Mouse (Mus musculus) embryonic facial prominence, embryonic 12.5 days (tissue): Measurements from ENCODE around the gene Itpr2. TPM values are rescaled to one million over a fixed set of nuclear protein-coding genes. Genes with fewer than 3 reads are reported as not detected.
A peak's percentile ranks its signal among the peaks of the same experiment; 100 is the strongest.

Experiments
- ATAC-seq: fragments of 200-750 bp; cut with Nextera tagmentation; 2 replicates; pipeline ENCODE4 v1.8.0; 2017; ENCODE audit not compliant: insufficient number of reproducible peaks, insufficient read depth, low FRiP score, low TSS enrichment
- H3K27ac ChIP-seq: fragments of 300-500 bp; sonication (generic); 2 replicates; pipeline ENCODE4 v1.5.1; 2016; ENCODE audit warnings: mild to moderate bottlenecking
- H3K27me3 ChIP-seq: fragments of 300-500 bp; sonication (generic); 2 replicates; pipeline ENCODE4 v1.6.1; 2016; ENCODE audit warnings: mild to moderate bottlenecking, moderate library complexity
- H3K36me3 ChIP-seq: fragments of 300-500 bp; sonication (generic); 2 replicates; pipeline ENCODE4 v1.6.1; 2016; ENCODE audit warnings: mild to moderate bottlenecking
- H3K4me1 ChIP-seq: fragments of 300-500 bp; sonication (generic); 2 replicates; pipeline ENCODE4 v1.6.1; 2016
- H3K4me2 ChIP-seq: fragments of 300-500 bp; sonication (generic); replicated peaks from 2 replicates; pipeline ENCODE4 v1.6.1; 2016; ENCODE audit warnings: mild to moderate bottlenecking, moderate library complexity
- H3K4me3 ChIP-seq: fragments of 300-500 bp; sonication (generic); 2 replicates; pipeline ENCODE4 v1.5.1; 2016; ENCODE audit warnings: mild to moderate bottlenecking
- H3K9ac ChIP-seq: fragments of 300-500 bp; sonication (generic); 2 replicates; pipeline ENCODE4 v1.6.1; 2016; ENCODE audit warnings: mild to moderate bottlenecking, moderate library complexity
- H3K9me3 ChIP-seq: fragments of 300-500 bp; sonication (generic); 2 replicates; pipeline ENCODE4 v1.6.1; 2016; ENCODE audit warnings: mild to moderate bottlenecking, moderate library complexity
- WGBS: fragments of 180-500 bp; shearing (Covaris S2); methylation state at CpG from one replicate; pipeline ENCODE4 v1.1.7; 2016; 5-methylcytosine and 5-hydroxymethylcytosine counted together
- polyA plus RNA-seq: library from polyadenylated mRNA; unstranded; fragments of >200 nt; fragmentation: Nextera tagmentation; extraction: Ambion mirVana; gene quantifications from 2 replicates; pipeline ENCODE4 v1.2.1, GENCODE M21; 2016

Gene Itpr2
- polyA plus RNA-seq, 1 experiment from 2014 or later: 5.9 TPM

- Histone ChIP-seq H3K4me2 (no peak overlapping the region), H3K4me3 (no peak overlapping the region), H3K27ac (no peak overlapping the region; the same call in 1 of the 2 replicates), H3K27me3 (no peaks in the 10 kb centered on the region), H3K9ac (no peak overlapping the region), H3K36me3 (no peaks in the 10 kb centered on the region), H3K9me3 (no peaks in the 10 kb centered on the region), H3K4me1 (peaks cover 4% of the 10 kb centered on the region; the same call in 1 of the 2 replicates)
- 42% methylated on average over 6 of the region's 6 CpGs for WGBS
- ATAC-seq: no peak
Measured at GRCm38 (mm10) chr6:146387039-146387713, 114.8 kb downstream of the Itpr2 start.

- Histone ChIP-seq H3K36me3 (no peaks in the 10 kb centered on the region), H3K27me3 (no peaks in the 10 kb centered on the region), H3K9me3 (no peaks in the 10 kb centered on the region), H3K4me1 (no peaks in the 10 kb centered on the region; the same call in 1 of the 2 replicates), H3K9ac (no peak overlapping the region), H3K4me3 (no peak overlapping the region), H3K27ac (no peak overlapping the region), H3K4me2 (no peak overlapping the region)
- no peak for ATAC-seq
- 78% methylated on average over 8 of the region's 8 CpGs for WGBS
Measured at GRCm38 (mm10) chr6:146379263-146379662, 122.8 kb downstream of the Itpr2 start.

GRCm38 (mm10) chr6:146371511-146371910 is 130.5 kb downstream of the Itpr2 start:
- Histone ChIP-seq H3K27me3 (no peaks in the 10 kb centered on the region), H3K9me3 (no peaks in the 10 kb centered on the region), H3K36me3 (no peaks in the 10 kb centered on the region), H3K9ac (no peak overlapping the region), H3K4me1 (no peaks in the 10 kb centered on the region), H3K27ac (no peak overlapping the region), H3K4me3 (no peak overlapping the region), H3K4me2 (no peak overlapping the region)
- 59% methylated on average over 2 of the region's 2 CpGs for WGBS
- ATAC-seq: no peak

GRCm38 (mm10) chr6:146366180-146366579 is 135.8 kb downstream of the Itpr2 start:
- no peak overlapping the region for H3K4me3 ChIP-seq
- no peaks in the 10 kb centered on the region for H3K9me3 ChIP-seq
- no peak overlapping the region for H3K27ac ChIP-seq
- H3K27me3 ChIP-seq: no peaks in the 10 kb centered on the region
- no peak overlapping the region for H3K4me2 ChIP-seq
- no peak for ATAC-seq
- H3K4me1 ChIP-seq: no peaks in the 10 kb centered on the region
- WGBS: 86% methylated on average over 4 of the region's 4 CpGs
- no peaks in the 10 kb centered on the region for H3K36me3 ChIP-seq
- H3K9ac ChIP-seq: no peak overlapping the region

- ATAC-seq: no peak
Measured at GRCm38 (mm10) chr6:146357911-146358310, 144.1 kb downstream of the Itpr2 start.

GRCm38 (mm10) chr6:146352258-146352805 is 149.7 kb downstream of the Itpr2 start:
- no peaks in the 10 kb centered on the region for H3K27me3 ChIP-seq
- no peak overlapping the region for H3K4me2 ChIP-seq
- no peaks in the 10 kb centered on the region for H3K36me3 ChIP-seq
- H3K4me3 ChIP-seq: no peak overlapping the region
- H3K27ac ChIP-seq: no peak overlapping the region
- H3K9me3 ChIP-seq: no peaks in the 10 kb centered on the region
- no peak overlapping the region for H3K9ac ChIP-seq
- no peaks in the 10 kb centered on the region for H3K4me1 ChIP-seq
- ATAC-seq: no peak
- 57% methylated on average over 9 of the region's 9 CpGs for WGBS

More at GRCm38 (mm10) chr6:146357911-146358310, 144.1 kb downstream of the Itpr2 start:
- H3K9ac ChIP-seq: no peak overlapping the region
- H3K9me3 ChIP-seq: no peaks in the 10 kb centered on the region
- no peak overlapping the region for H3K27ac ChIP-seq
- H3K36me3 ChIP-seq: no peaks in the 10 kb centered on the region
- no peak overlapping the region for H3K4me3 ChIP-seq
- 37% methylated on average over 4 of the region's 4 CpGs for WGBS
- no peaks in the 10 kb centered on the region for H3K27me3 ChIP-seq
- H3K4me2 ChIP-seq: no peak overlapping the region
- H3K4me1 ChIP-seq: no peaks in the 10 kb centered on the region

- Histone ChIP-seq H3K4me1 (no peaks in the 10 kb centered on the region), H3K27me3 (no peaks in the 10 kb centered on the region), H3K36me3 (no peaks in the 10 kb centered on the region), H3K4me3 (no peak overlapping the region), H3K27ac (no peak overlapping the region), H3K4me2 (no peak overlapping the region), H3K9ac (no peak overlapping the region), H3K9me3 (no peaks in the 10 kb centered on the region)
- 78% methylated on average over 7 of the region's 7 CpGs for WGBS
- ATAC-seq: no peak
Measured at GRCm38 (mm10) chr6:146351816-146352215, 150.2 kb downstream of the Itpr2 start.

- H3K27ac ChIP-seq: no peak overlapping the region
- no peak for ATAC-seq
- no peak overlapping the region for H3K4me2 ChIP-seq
- peaks cover 3% of the 10 kb centered on the region; the same call in 1 of the 2 replicates for H3K4me1 ChIP-seq
- H3K27me3 ChIP-seq: no peaks in the 10 kb centered on the region
- H3K36me3 ChIP-seq: no peaks in the 10 kb centered on the region
- no peaks in the 10 kb centered on the region for H3K9me3 ChIP-seq
- H3K4me3 ChIP-seq: no peak overlapping the region
- H3K9ac ChIP-seq: no peak overlapping the region
- 58% methylated on average over 4 of the region's 4 CpGs for WGBS
Measured at GRCm38 (mm10) chr6:146347568-146347967, 154.5 kb downstream of the Itpr2 start.

- H3K27me3 ChIP-seq: no peaks in the 10 kb centered on the region
- no peaks in the 10 kb centered on the region for H3K9me3 ChIP-seq
- WGBS: 88% methylated on average over 8 of the region's 8 CpGs
- no peak overlapping the region for H3K4me3 ChIP-seq
- H3K27ac ChIP-seq: no peak overlapping the region
- no peaks in the 10 kb centered on the region for H3K36me3 ChIP-seq
- H3K4me1 ChIP-seq: peaks cover 3% of the 10 kb centered on the region; the same call in 1 of the 2 replicates
- no peak overlapping the region for H3K9ac ChIP-seq
- ATAC-seq: no peak
- no peak overlapping the region for H3K4me2 ChIP-seq
Measured at GRCm38 (mm10) chr6:146346545-146347195, 155.4 kb downstream of the Itpr2 start.

- no peaks in the 10 kb centered on the region for H3K27me3 ChIP-seq
- WGBS: 92% methylated on average over 3 of the region's 3 CpGs
- no peak overlapping the region for H3K27ac ChIP-seq
- H3K36me3 ChIP-seq: no peaks in the 10 kb centered on the region
- H3K4me3 ChIP-seq: no peak overlapping the region
- no peaks in the 10 kb centered on the region for H3K9me3 ChIP-seq
- no peak overlapping the region for H3K9ac ChIP-seq
- H3K4me1 ChIP-seq: peaks cover 3% of the 10 kb centered on the region; the same call in 1 of the 2 replicates
- ATAC-seq: no peak
- no peak overlapping the region for H3K4me2 ChIP-seq
Measured at GRCm38 (mm10) chr6:146344732-146345131, 157.3 kb downstream of the Itpr2 start.

- no peaks in the 10 kb centered on the region for H3K36me3 ChIP-seq
- WGBS: 50% methylated on average over 10 of the region's 10 CpGs
- H3K4me2 ChIP-seq: no peak overlapping the region
- no peaks in the 10 kb centered on the region for H3K9me3 ChIP-seq
- no peaks in the 10 kb centered on the region for H3K27me3 ChIP-seq
- ATAC-seq: no peak
- H3K9ac ChIP-seq: no peak overlapping the region
- 0 out of 2 replicates have a peak overlapping the region, but pooled peaks have one; percentile 50 for H3K27ac ChIP-seq
- H3K4me3 ChIP-seq: no peak overlapping the region
- peaks cover 3% of the 10 kb centered on the region; the same call in 1 of the 2 replicates for H3K4me1 ChIP-seq
Measured at GRCm38 (mm10) chr6:146343671-146344384, 158.2 kb downstream of the Itpr2 start.
